Mouse (Mus musculus): ENCODE results near the gene Cenps.
"Not testable (repeated sequence)": the region's sequence is repeated elsewhere in the genome, so short reads cannot be mapped to it uniquely, and the experiment has no call there.

The Cenps gene

GRCm38 (mm10) chr4:149155711-149156110 is 18.3 kb upstream of the Cenps start:
- no peak for DNase-seq

DNA sequence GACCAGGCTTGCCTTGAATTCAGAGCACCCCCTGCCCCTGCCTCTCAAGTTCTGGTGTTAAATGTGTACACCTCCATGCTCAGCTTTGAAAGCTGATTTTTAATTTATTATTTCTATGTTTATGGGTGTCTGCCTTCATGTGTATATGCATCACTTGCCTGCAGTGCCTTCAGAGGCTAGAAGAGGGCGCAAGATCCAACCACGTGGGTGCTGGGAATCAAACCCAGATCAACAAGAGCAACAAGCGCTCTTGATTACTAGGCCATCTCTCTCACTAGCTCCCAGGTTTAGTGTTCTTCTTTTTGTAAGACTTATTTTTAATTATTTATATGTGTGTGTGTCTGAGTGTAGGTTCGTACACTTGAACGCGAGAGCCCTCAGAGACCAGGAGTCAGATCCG is 17.4 kb upstream of the Cenps start:
- DNase-seq, result no peak

GRCm38 (mm10) chr4:149150721-149151120 is 13.3 kb upstream of the Cenps start:
- no peak for DNase-seq

GRCm38 (mm10) chr4:149150256-149150655 is 12.8 kb upstream of the Cenps start:
- DNase-seq, result no peak

- no peak for DNase-seq
Measured at GRCm38 (mm10) chr4:149149611-149150010, 12.2 kb upstream of the Cenps start.

GRCm38 (mm10) chr4:149149196-149149595 is 11.8 kb upstream of the Cenps start:
- DNase-seq, result no peak

DNA sequence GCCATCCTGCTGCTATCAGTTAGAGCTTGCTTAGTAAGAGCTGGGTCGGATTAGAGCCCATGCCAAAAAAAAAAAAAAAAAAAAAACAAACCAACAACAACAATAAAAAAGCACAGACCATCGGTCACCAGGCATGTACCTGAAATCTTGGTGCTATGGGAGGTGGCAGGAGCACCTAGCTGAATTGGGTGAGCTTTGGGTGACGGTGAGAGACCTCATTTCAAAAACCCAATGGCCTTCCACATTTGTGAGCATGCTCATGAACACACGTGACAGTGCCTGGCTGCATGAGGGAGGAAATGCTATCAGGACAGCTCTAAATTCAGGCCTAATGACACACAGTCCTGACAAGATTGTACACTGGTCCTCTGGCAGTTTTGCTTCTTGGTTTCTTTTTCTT is 10.7 kb upstream of the Cenps start:
- DNase-seq, result no peak

GRCm38 (mm10) chr4:149147528-149147927 is 10.1 kb upstream of the Cenps start:
- no peak for DNase-seq

- no peak for DNase-seq
Measured at GRCm38 (mm10) chr4:149145151-149145550, 7.7 kb upstream of the Cenps start.

GRCm38 (mm10) chr4:149144459-149144858 is 7.0 kb upstream of the Cenps start:
- peak; percentile 73 for DNase-seq

DNA sequence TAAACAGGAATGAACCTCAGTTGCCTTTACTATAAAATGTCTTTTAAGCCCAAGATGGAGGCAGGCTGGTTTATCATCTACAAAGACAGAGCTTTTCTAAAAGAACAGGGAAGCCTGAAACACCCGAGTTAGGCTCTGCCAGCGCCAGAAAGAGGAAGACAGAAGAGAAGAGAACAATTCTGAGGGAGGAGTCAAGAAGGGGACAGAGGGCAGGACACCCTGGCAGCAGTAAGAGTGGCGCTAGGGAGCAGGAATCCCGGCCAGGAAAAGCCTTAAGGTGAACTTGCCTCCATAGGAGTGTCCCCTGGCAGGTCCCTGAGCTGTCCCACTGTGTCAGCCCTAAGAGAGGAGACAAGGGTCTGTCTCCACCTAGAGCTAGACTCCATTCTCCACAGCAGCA is 6.2 kb upstream of the Cenps start:
- no peak for DNase-seq

DNA sequence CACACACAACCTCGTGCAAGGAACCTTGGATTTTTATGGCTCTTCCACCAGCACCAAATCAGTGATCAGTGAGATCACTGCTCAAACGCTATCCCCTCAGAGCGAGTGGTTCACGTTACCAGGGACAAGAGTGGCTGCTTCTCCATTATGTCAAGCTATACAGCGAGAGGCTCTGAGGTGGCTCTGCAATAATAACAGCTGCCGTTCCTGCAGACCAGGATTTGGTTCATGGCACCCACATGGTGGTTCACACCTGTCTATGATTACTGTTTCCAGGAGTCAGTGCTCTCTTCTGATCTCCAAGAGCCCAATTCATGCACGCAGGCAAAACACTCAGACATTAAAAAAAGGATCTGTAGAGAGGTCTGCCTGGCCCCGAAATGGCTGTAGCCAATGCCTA is 1.1 kb upstream of the Cenps start:
- no peak for DNase-seq

GRCm38 (mm10) chr4:149136116-149136850 is 1.1 kb downstream of the Cenps start:
- peak; percentile 40 for DNase-seq

GRCm38 (mm10) chr4:149133395-149133794 is 4.0 kb downstream of the Cenps start:
- no peak for DNase-seq

- no peak for DNase-seq
Measured at GRCm38 (mm10) chr4:149131789-149132565, 5.5 kb downstream of the Cenps start.

GRCm38 (mm10) chr4:149131021-149131752 is 6.2 kb downstream of the Cenps start:
- DNase-seq, result no peak

DNA sequence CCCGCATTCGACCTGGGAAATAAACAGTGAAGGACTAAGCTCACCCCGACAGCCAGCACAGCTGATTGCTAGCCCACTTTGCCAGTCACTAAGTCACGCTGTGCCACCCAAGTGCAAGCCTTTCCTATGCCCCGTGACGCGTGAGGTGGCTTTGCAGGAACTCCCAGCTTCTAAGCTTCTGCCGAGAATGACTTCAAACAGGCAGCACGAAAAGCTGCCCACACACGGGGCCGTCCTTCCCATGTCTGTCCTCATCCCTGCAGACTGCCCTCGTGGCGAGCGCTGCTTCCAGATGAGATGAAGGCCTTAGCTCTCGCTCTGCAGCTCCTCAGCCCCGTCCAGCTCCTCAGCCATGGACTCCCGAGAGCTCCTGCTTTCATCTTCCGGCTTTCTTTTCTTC is 9.0 kb downstream of the Cenps start:
- no peak for DNase-seq

DNA sequence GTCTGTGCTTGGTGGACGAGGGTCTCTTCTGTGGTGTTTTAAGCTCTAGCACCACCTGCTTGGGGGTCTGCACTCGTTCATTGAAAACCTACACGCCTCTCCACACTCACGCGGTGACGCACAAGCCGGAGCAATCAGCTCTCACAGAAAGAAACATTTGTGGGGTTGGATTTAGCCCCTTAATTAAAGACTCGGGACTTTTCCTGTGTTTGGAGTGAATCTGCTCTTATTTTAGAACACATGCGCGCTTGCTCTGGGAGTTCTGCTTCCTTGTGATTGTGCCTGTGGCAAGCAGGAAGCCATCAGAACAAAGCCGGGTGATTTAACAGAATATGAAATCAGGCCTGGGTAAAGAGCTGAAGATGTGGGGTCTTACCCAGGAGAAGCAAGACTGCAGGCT is 10.8 kb downstream of the Cenps start, which contains the start of gene Cort:
TSS of gene Cort (minus strand) at position 101 of the 400 bp plus-strand sequence.
- no peak for DNase-seq

DNA sequence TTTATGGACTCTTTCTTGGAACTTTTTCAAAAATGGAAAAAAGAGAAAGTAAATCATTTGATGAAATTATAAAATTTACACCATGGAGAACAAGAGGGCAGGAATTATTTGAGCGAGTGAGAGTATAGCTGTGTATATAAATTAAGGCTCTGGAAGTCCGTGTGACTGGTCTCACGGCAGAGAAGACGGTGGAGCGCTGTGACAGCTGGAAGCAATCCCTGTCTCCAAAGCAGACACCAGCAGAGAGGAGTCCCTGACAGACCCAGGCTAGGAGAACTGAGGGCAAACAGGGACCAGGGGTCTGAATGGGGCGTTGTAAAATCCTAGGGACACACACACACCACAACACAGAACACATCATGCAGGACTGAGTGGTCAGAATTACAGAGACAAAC is 11.3 kb downstream of the Cenps start:
- no peak for DNase-seq

GRCm38 (mm10) chr4:149125341-149126114 is 11.9 kb downstream of the Cenps start:
- no peak for DNase-seq

DNA sequence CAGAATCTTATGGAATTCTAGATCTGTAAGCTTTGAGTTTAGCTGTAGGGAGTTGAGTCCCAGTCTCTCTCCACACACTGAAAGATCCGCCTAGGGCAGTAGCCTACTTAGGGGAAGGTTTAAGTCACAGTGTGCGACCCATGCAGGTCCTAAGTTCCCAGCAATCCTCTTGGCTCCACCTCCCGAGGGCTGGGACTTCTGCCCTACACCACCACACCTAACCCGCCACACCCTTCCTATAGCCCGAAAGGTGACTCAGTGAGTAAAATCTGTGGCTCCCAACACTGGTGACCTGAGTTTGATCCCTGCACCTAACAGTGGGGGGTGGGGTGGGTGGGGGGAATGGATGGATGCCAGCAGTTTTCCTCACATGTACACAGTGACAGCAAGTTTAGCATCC is 14.0 kb downstream of the Cenps start:
- DNase-seq, result no peak

DNA sequence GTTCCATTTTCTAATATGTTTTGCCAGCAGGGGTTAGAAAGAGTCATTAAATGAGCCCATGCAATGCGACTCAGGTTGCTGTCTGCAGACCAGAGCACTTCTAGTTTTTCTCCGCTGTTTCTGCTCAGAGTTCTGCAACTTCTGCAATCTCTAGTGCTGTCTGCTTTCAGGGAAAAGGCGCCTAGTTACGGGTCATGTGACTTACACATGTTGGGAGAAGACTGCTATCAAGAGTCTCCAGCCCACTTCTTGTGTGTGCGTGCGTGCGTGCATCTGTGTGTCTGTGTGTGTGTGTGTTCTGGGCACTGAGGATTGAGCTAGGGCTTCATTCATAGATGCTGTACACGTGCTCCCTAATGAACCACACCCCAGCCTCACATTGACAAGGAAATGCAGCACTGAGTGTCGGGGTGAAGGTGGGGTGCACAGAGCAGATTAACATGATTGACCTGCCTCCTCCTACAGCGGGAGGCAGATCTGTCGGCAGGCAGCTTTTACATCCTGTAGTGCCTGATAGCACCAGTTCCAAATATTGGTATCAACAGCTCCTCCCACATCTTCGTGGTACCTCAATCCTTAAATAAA is 17.4 kb downstream of the Cenps start:
- DNase-seq, result not testable (repeated sequence)
